Mouse (Mus musculus) embryonic facial prominence, embryonic 15.5 days (tissue): ENCODE measurements at regions not wholly inside any gene's neighbourhood (a gene's known extent, or its start where the extent isn't known, plus 50 kb on each side); places are given as distances from the start of the nearest gene placed in this dataset.

Experiments
- ATAC-seq: fragments of 200-750 bp; cut with Nextera tagmentation; 2 replicates; pipeline ENCODE4 v1.8.0; 2017; ENCODE audit warnings: low read depth, moderate TSS enrichment; ENCODE audit not compliant: insufficient number of reproducible peaks, low FRiP score, low TSS enrichment
- H3K27ac ChIP-seq: fragments of 300-500 bp; sonication (generic); replicated peaks from 2 replicates; pipeline ENCODE4 v1.5.1; 2015; ENCODE audit warnings: mild to moderate bottlenecking, inconsistent platforms
- H3K27me3 ChIP-seq: fragments of 300-500 bp; sonication (generic); 2 replicates; pipeline ENCODE4 v1.6.1; 2015; ENCODE audit warnings: inconsistent platforms
- H3K36me3 ChIP-seq: fragments of 300-500 bp; sonication (generic); 2 replicates; pipeline ENCODE4 v1.6.1; 2015; ENCODE audit warnings: mild to moderate bottlenecking, inconsistent platforms
- H3K4me1 ChIP-seq: fragments of 300-500 bp; sonication (generic); 2 replicates; pipeline ENCODE4 v1.6.1; 2015; ENCODE audit warnings: inconsistent platforms
- H3K4me2 ChIP-seq: fragments of 300-500 bp; sonication (generic); replicated peaks from 2 replicates; pipeline ENCODE4 v1.6.1; 2015; ENCODE audit warnings: mild to moderate bottlenecking, inconsistent platforms
- H3K4me3 ChIP-seq: fragments of 300-500 bp; sonication (generic); replicated peaks from 2 replicates; pipeline ENCODE4 v1.5.1; 2015; ENCODE audit warnings: mild to moderate bottlenecking, inconsistent platforms
- H3K9ac ChIP-seq: fragments of 300-500 bp; sonication (generic); 2 replicates; pipeline ENCODE4 v1.6.1; 2015; ENCODE audit warnings: inconsistent platforms
- H3K9me3 ChIP-seq: fragments of 300-500 bp; sonication (generic); replicated peaks from 2 replicates; pipeline ENCODE4 v1.6.1; 2016; ENCODE audit warnings: inconsistent platforms
- WGBS: fragments of 180-500 bp; shearing (Covaris S2); methylation state at CpG from one replicate; pipeline ENCODE4 v1.1.7; 2015; 5-methylcytosine and 5-hydroxymethylcytosine counted together

- Histone ChIP-seq H3K9ac (no peak overlapping the region), H3K9me3 (no peaks in the 10 kb centered on the region), H3K27ac (no peak overlapping the region), H3K4me3 (no peak overlapping the region), H3K4me1 (no peaks in the 10 kb centered on the region), H3K4me2 (no peak overlapping the region), H3K36me3 (no peaks in the 10 kb centered on the region), H3K27me3 (no peaks in the 10 kb centered on the region)
- WGBS, result 55% methylated on average over 5 of the region's 5 CpGs
- ATAC-seq, result no peak
Measured at GRCm38 (mm10) chr17:4806051-4806450, 188.1 kb upstream of the Arid1b start.

GRCm38 (mm10) chr17:4808926-4809325 lies 185.2 kb upstream of the Arid1b start:
- ATAC-seq, result no peak
- Histone ChIP-seq H3K4me1 (no peaks in the 10 kb centered on the region), H3K36me3 (no peaks in the 10 kb centered on the region), H3K27ac (no peak overlapping the region), H3K4me3 (no peak overlapping the region), H3K9ac (no peak overlapping the region), H3K27me3 (no peaks in the 10 kb centered on the region), H3K9me3 (no peaks in the 10 kb centered on the region), H3K4me2 (no peak overlapping the region)
- 79% methylated on average over 3 of the region's 3 CpGs for WGBS

GRCm38 (mm10) chr17:4813232-4813631 lies 180.9 kb upstream of the Arid1b start:
- Histone ChIP-seq H3K4me3 (no peak overlapping the region), H3K4me1 (no peaks in the 10 kb centered on the region), H3K36me3 (no peaks in the 10 kb centered on the region), H3K27ac (no peak overlapping the region), H3K4me2 (no peak overlapping the region), H3K27me3 (no peaks in the 10 kb centered on the region), H3K9me3 (no peaks in the 10 kb centered on the region), H3K9ac (no peak overlapping the region)
- no peak for ATAC-seq
- WGBS, result 94% methylated on average over 3 of the region's 3 CpGs

- H3K9me3 ChIP-seq, result no peaks in the 10 kb centered on the region
- no peak overlapping the region for H3K27ac ChIP-seq
- ATAC-seq, result no peak
- H3K4me1 ChIP-seq, result no peaks in the 10 kb centered on the region
- H3K9ac ChIP-seq, result no peak overlapping the region
- 63% methylated on average over 6 of the region's 6 CpGs for WGBS
- H3K36me3 ChIP-seq, result no peaks in the 10 kb centered on the region
- no peaks in the 10 kb centered on the region for H3K27me3 ChIP-seq
- H3K4me3 ChIP-seq, result no peak overlapping the region
- no peak overlapping the region for H3K4me2 ChIP-seq
Measured at GRCm38 (mm10) chr17:4813666-4814065, 180.5 kb upstream of the Arid1b start.

GRCm38 (mm10) chr17:4825221-4825895 lies 168.8 kb upstream of the Arid1b start:
- WGBS, result 48% methylated on average over 8 of the region's 8 CpGs

GRCm38 (mm10) chr17:4834065-4834464 lies 160.1 kb upstream of the Arid1b start:
- Histone ChIP-seq H3K9ac (no peak overlapping the region), H3K36me3 (no peaks in the 10 kb centered on the region), H3K4me2 (no peak overlapping the region), H3K9me3 (no peaks in the 10 kb centered on the region), H3K27me3 (no peaks in the 10 kb centered on the region), H3K4me3 (no peak overlapping the region), H3K27ac (no peak overlapping the region), H3K4me1 (no peaks in the 10 kb centered on the region)
- no peak for ATAC-seq
- WGBS, result 69% methylated on average over 7 of the region's 7 CpGs

More at GRCm38 (mm10) chr17:4825221-4825895, 168.8 kb upstream of the Arid1b start:
- Histone ChIP-seq H3K27ac (no peak overlapping the region), H3K4me3 (no peak overlapping the region), H3K9me3 (no peaks in the 10 kb centered on the region), H3K9ac (no peak overlapping the region), H3K27me3 (no peaks in the 10 kb centered on the region), H3K36me3 (no peaks in the 10 kb centered on the region), H3K4me2 (no peak overlapping the region), H3K4me1 (no peaks in the 10 kb centered on the region)
- ATAC-seq, result no peak

- H3K4me2 ChIP-seq, result no peak overlapping the region
- no peak overlapping the region for H3K9ac ChIP-seq
- H3K4me1 ChIP-seq, result no peaks in the 10 kb centered on the region
- no peaks in the 10 kb centered on the region for H3K27me3 ChIP-seq
- ATAC-seq, result no peak
- no peak overlapping the region for H3K4me3 ChIP-seq
- H3K9me3 ChIP-seq, result no peaks in the 10 kb centered on the region
- no peak overlapping the region for H3K27ac ChIP-seq
- no peaks in the 10 kb centered on the region for H3K36me3 ChIP-seq
- WGBS, result 73% methylated on average over 7 of the region's 7 CpGs
Measured at GRCm38 (mm10) chr17:4834571-4834970, 159.6 kb upstream of the Arid1b start.

- WGBS, result 75% methylated on average over 8 of the region's 8 CpGs
- ATAC-seq, result no peak
- no peaks in the 10 kb centered on the region for H3K4me1 ChIP-seq
- H3K27ac ChIP-seq, result no peak overlapping the region
- no peak overlapping the region for H3K9ac ChIP-seq
- no peaks in the 10 kb centered on the region for H3K27me3 ChIP-seq
- no peak overlapping the region for H3K4me2 ChIP-seq
- no peak overlapping the region for H3K4me3 ChIP-seq
- H3K9me3 ChIP-seq, result no peaks in the 10 kb centered on the region
- no peaks in the 10 kb centered on the region for H3K36me3 ChIP-seq
Measured at GRCm38 (mm10) chr17:4835065-4835705, 158.9 kb upstream of the Arid1b start.

GRCm38 (mm10) chr17:4840123-4840522 lies 154.0 kb upstream of the Arid1b start:
- WGBS, result 88% methylated on average over 3 of the region's 3 CpGs
- Histone ChIP-seq H3K27ac (no peak overlapping the region), H3K4me3 (no peak overlapping the region), H3K9ac (no peak overlapping the region), H3K9me3 (no peaks in the 10 kb centered on the region), H3K4me1 (no peaks in the 10 kb centered on the region), H3K36me3 (no peaks in the 10 kb centered on the region), H3K4me2 (no peak overlapping the region), H3K27me3 (no peaks in the 10 kb centered on the region)
- no peak for ATAC-seq

GRCm38 (mm10) chr17:4858304-4858703 lies 135.8 kb upstream of the Arid1b start:
- Histone ChIP-seq H3K36me3 (no peaks in the 10 kb centered on the region), H3K9me3 (no peaks in the 10 kb centered on the region), H3K9ac (no peak overlapping the region), H3K4me2 (no peak overlapping the region), H3K27me3 (no peaks in the 10 kb centered on the region), H3K4me1 (no peaks in the 10 kb centered on the region), H3K4me3 (no peak overlapping the region), H3K27ac (no peak overlapping the region)
- WGBS, result 88% methylated on average over 3 of the region's 3 CpGs
- no peak for ATAC-seq

- H3K27ac ChIP-seq, result peak overlapping the region; percentile 86; the same call in 1 of the 2 replicates
- no peak overlapping the region for H3K9ac ChIP-seq
- peak overlapping the region; percentile 24; the same call in 1 of the 2 replicates for H3K4me3 ChIP-seq
- 81% methylated on average over 10 of the region's 10 CpGs for WGBS
- peaks cover 26% of the 10 kb centered on the region for H3K4me1 ChIP-seq
- H3K9me3 ChIP-seq, result no peaks in the 10 kb centered on the region
- H3K36me3 ChIP-seq, result no peaks in the 10 kb centered on the region
- H3K4me2 ChIP-seq, result peak overlapping the region; percentile 48; the same call in 1 of the 2 replicates
- H3K27me3 ChIP-seq, result no peaks in the 10 kb centered on the region
- ATAC-seq, result no peak
Measured at GRCm38 (mm10) chr17:4864901-4865300, 129.2 kb upstream of the Arid1b start.

GRCm38 (mm10) chr17:4865621-4866020 lies 128.5 kb upstream of the Arid1b start:
- WGBS, result 8% methylated on average over 10 of the region's 10 CpGs
- no peak overlapping the region for H3K9ac ChIP-seq
- H3K4me1 ChIP-seq, result peaks cover 26% of the 10 kb centered on the region
- no peaks in the 10 kb centered on the region for H3K27me3 ChIP-seq
- peak; percentile 46 for ATAC-seq
- peak overlapping the region; percentile 48 for H3K4me2 ChIP-seq
- H3K27ac ChIP-seq, result peak overlapping the region; percentile 86
- H3K36me3 ChIP-seq, result no peaks in the 10 kb centered on the region
- no peaks in the 10 kb centered on the region for H3K9me3 ChIP-seq
- peak overlapping the region; percentile 24 for H3K4me3 ChIP-seq
